Comparison of ENCODE assay signal across 8 mouse cellular contexts in the genomic region with DNA sequence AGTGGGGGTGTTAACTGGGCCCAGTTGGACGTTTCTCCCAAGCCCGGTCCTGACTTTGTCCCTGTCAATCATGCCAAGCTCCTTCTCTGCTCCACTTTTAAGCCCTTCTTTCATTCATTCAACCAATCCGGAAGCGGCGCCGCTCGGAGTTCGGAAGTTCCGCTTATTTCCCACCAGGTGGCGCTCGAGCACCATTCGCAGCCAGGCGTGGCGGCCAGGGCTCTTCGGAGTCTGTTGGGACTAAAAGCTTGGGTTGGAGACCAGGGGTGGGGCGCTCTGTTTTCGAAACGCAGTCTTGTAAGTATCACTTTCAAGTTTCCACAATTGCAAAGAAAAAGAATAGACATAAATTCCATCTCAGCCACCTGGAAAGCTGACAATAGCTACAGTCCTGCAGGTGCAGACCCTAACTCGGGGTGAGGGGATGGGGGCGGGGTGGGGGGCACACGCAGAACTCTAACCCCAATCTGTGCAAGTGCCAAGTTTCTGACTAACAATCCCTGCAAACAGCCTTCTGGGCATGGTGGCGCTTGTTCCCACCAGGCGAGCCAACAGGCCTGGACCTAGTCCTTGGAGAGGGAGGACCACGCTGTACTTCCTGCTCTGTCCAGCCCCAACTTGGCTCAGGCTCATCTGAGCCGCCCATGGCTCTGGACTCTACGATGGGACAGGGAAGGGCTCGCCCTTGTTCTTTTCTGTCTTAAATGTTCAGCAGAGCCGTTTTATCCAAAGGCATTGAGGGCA. TPM values are rescaled to one million over a fixed set of nuclear protein-coding genes. Genes with fewer than 3 reads are reported as not detected.
DNase-seq lines count a peak whose midpoint lies in the region; ATAC-seq and TF ChIP-seq lines count a peak whose summit lies in the region.

No protein-coding gene starts in this region.

- TF ChIP-seq POLR2A in heart, adult 2 months (IDR thresholded peaks at IDR 0.05; ENCODE audit: insufficient read depth, low read depth, low read length), result peak; percentile 77
- peak; percentile 19 for TF ChIP-seq POLR2A in kidney, adult 2 months (IDR thresholded peaks at IDR 0.05; ENCODE audit: low read depth, low read length)
- TF ChIP-seq POLR2A in limb, embryonic 14.5 days (IDR thresholded peaks at IDR 0.05; ENCODE audit: borderline replicate concordance, extremely low read depth, insufficient read depth, insufficient read length), result no peak

- no peaks in the 10 kb centered on the region for H3K4me1 ChIP-seq in embryonic facial prominence, embryonic 12.5 days
- H3K4me1 ChIP-seq in heart, adult 2 months (ENCODE audit: control insufficient read depth, insufficient read depth, low read length), result peaks cover 8% of the 10 kb centered on the region
- no peaks in the 10 kb centered on the region for H3K4me1 ChIP-seq in kidney, adult 2 months (ENCODE audit: control insufficient read depth, insufficient read depth, low read length)
- no peaks in the 10 kb centered on the region for H3K4me1 ChIP-seq in limb, embryonic 14.5 days (ENCODE audit: control insufficient read depth, insufficient read depth, low read length)
- no peaks in the 10 kb centered on the region for H3K4me1 ChIP-seq in midbrain, embryonic 16.5 days (ENCODE audit: control insufficient read depth, insufficient read depth, low read length)

- intact Hi-C loops in heart, adult 2 months (cut with DNase I), result loop anchor here (1.0 to 5.0 kb wide), 5 partner anchors 36 to 301 kb away; a partner anchor contains a TSS

- H3K27ac ChIP-seq in embryonic facial prominence, embryonic 12.5 days, result no peak overlapping the region
- peak overlapping the region; percentile 78 for H3K27ac ChIP-seq in heart, adult 2 months
- peak overlapping the region; percentile 51 for H3K27ac ChIP-seq in kidney, adult 2 months (ENCODE audit: insufficient read depth, low read depth, low read length)
- no peak overlapping the region for H3K27ac ChIP-seq in limb, embryonic 14.5 days (replicated peaks; ENCODE audit: low read depth, low read length)
- H3K27ac ChIP-seq in midbrain, embryonic 16.5 days (ENCODE audit: low read length), result no peak overlapping the region

- 25% methylated on average over 28 of the region's 28 CpGs for WGBS in embryonic facial prominence, embryonic 12.5 days
- WGBS in heart, adult 2 months, result 10% methylated on average over 28 of the region's 28 CpGs
- WGBS in kidney, adult 2 months, result 13% methylated on average over 28 of the region's 28 CpGs
- 22% methylated on average over 28 of the region's 28 CpGs for whole genome bisulfite sequencing in limb, embryonic 14.5 days
- WGBS in midbrain, embryonic 16.5 days, result 22% methylated on average over 28 of the region's 28 CpGs

- no peaks in the 10 kb centered on the region for H3K9me3 ChIP-seq in embryonic facial prominence, embryonic 12.5 days
- no peaks in the 10 kb centered on the region for H3K9me3 ChIP-seq in limb, embryonic 14.5 days (ENCODE audit: control insufficient read depth, low read length)
- no peaks in the 10 kb centered on the region for H3K9me3 ChIP-seq in midbrain, embryonic 16.5 days (replicated peaks; ENCODE audit: control insufficient read depth, low read length, poor library complexity, severe bottlenecking)

- no peak overlapping the region for H3K9ac ChIP-seq in embryonic facial prominence, embryonic 12.5 days
- H3K9ac ChIP-seq in heart, adult 2 months (ENCODE audit: low read depth, low read length), result peak overlapping the region; percentile 51
- H3K9ac ChIP-seq in limb, embryonic 14.5 days (ENCODE audit: low read depth, low read length, severe bottlenecking), result no peak overlapping the region
- no peak overlapping the region for H3K9ac ChIP-seq in midbrain, embryonic 16.5 days (ENCODE audit: low read depth, low read length)

- H3K4me2 ChIP-seq in embryonic facial prominence, embryonic 12.5 days (replicated peaks), result peak overlapping the region; percentile 35
- peak overlapping the region; percentile 36 for H3K4me2 ChIP-seq in limb, embryonic 14.5 days (replicated peaks; ENCODE audit: low read depth, low read length, severe bottlenecking)
- H3K4me2 ChIP-seq in midbrain, embryonic 16.5 days (ENCODE audit: low read length), result peak overlapping the region; percentile 31

- TF ChIP-seq CTCF in heart, adult 2 months (IDR thresholded peaks at IDR 0.05), result no peak; the same call in 1 of the 2 replicates
- TF ChIP-seq CTCF in kidney, adult 2 months (conservative IDR thresholded peaks at IDR 0.05; ENCODE audit: insufficient read depth, insufficient read length, low read depth, low read length), result peak; percentile 91

- peak; percentile 91 for DNase-seq in 3T3-L1 (ENCODE audit: low read depth, low spot score)
- peak; percentile 85 for DNase-seq in adrenal gland, postnatal 25 days
- peak; percentile 83 to 86 for DNase-seq in heart, adult 2 months
- peak; percentile 76 for DNase-seq in kidney, adult 2 months
- DNase-seq in limb, embryonic 14.5 days (ENCODE audit: low spot score), result peak; percentile 57
- peak; percentile 61 to 77 for DNase-seq in spleen, adult 18-20 months

- H3K27me3 ChIP-seq in embryonic facial prominence, embryonic 12.5 days, result 0 out of 2 replicates have a peak, but pooled peaks cover 2% of the 10 kb centered on the region
- no peaks in the 10 kb centered on the region for H3K27me3 ChIP-seq in heart, adult 2 months (ENCODE audit: control insufficient read depth, insufficient read depth, low read length)
- no peaks in the 10 kb centered on the region for H3K27me3 ChIP-seq in kidney, adult 2 months (replicated peaks; ENCODE audit: control insufficient read depth, insufficient read depth, low read length)
- H3K27me3 ChIP-seq in limb, embryonic 14.5 days (ENCODE audit: control insufficient read depth, insufficient read depth, low read length), result no peaks in the 10 kb centered on the region
- H3K27me3 ChIP-seq in midbrain, embryonic 16.5 days (ENCODE audit: control insufficient read depth, insufficient read depth, low read depth, low read length), result no peaks in the 10 kb centered on the region

- no peak overlapping the region for H3K4me3 ChIP-seq in embryonic facial prominence, embryonic 12.5 days
- H3K4me3 ChIP-seq in heart, adult 2 months, result peak overlapping the region; percentile 41; the same call in 1 of the 2 replicates
- H3K4me3 ChIP-seq in kidney, adult 2 months (ENCODE audit: insufficient read depth, low read depth, low read length), result peak overlapping the region; percentile 3; the same call in 1 of the 2 replicates
- H3K4me3 ChIP-seq in limb, embryonic 14.5 days (replicated peaks; ENCODE audit: low read length), result peak overlapping the region; percentile 19; the same call in 1 of the 2 replicates
- no peak overlapping the region for H3K4me3 ChIP-seq in midbrain, embryonic 16.5 days (ENCODE audit: low read depth, low read length)

- no peak for ATAC-seq in embryonic facial prominence, embryonic 12.5 days (ENCODE audit: insufficient number of reproducible peaks, insufficient read depth, low FRiP score, low TSS enrichment)
- peak; percentile 82 for ATAC-seq in limb, embryonic 14.5 days (ENCODE audit: low FRiP score, low read depth)
- peak; percentile 67 for ATAC-seq in midbrain, embryonic 16.5 days

- H3K79me2 ChIP-seq in heart, adult 2 months (replicated peaks; ENCODE audit: control insufficient read depth, insufficient read depth, low read length), result no peaks in the 10 kb centered on the region

- no peaks in the 10 kb centered on the region for H3K36me3 ChIP-seq in embryonic facial prominence, embryonic 12.5 days
- no peaks in the 10 kb centered on the region for H3K36me3 ChIP-seq in heart, adult 2 months (ENCODE audit: control insufficient read depth, insufficient read depth, low read length)
- no peaks in the 10 kb centered on the region for H3K36me3 ChIP-seq in kidney, adult 2 months (ENCODE audit: control insufficient read depth, insufficient read depth, low read length)
- H3K36me3 ChIP-seq in limb, embryonic 14.5 days (ENCODE audit: control insufficient read depth, insufficient read depth, low read length), result no peaks in the 10 kb centered on the region
- H3K36me3 ChIP-seq in midbrain, embryonic 16.5 days (ENCODE audit: control insufficient read depth, insufficient read depth, low read length), result no peaks in the 10 kb centered on the region

- TF ChIP-seq EP300 in heart, adult 2 months (IDR thresholded peaks at IDR 0.05; ENCODE audit: insufficient read depth, low read depth, low read length), result peak; percentile 80; the same call in 1 of the 2 replicates

RNA-seq across cellular contexts. Expression of a gene that starts 9.6 kb away (rescaled TPM):
- 309 and 392 TPM in 2 replicates for total RNA-seq in adrenal gland, postnatal 25 days (2021)
- 570 and 588 TPM in 2 replicates for polyA plus RNA-seq in embryonic facial prominence, embryonic 12.5 days (2016; fragmentation: Nextera tagmentation; extraction: Ambion mirVana)
- total RNA-seq in heart, adult 2 months (2021), result 100 to 1,000 TPM; 147 to 151 TPM
- polyA plus RNA-seq in heart, adult 2 months (2012; rRNA removed), result 257 and 332 TPM in 2 replicates
- polyA plus RNA-seq in kidney, adult 2 months (2012; rRNA removed), result 399 and 462 TPM in 2 replicates
- 511 and 686 TPM in 2 replicates for polyA plus RNA-seq in limb, embryonic 14.5 days (2012; rRNA removed)
- polyA plus RNA-seq in limb, embryonic 14.5 days (2014; fragmentation: Nextera tagmentation; extraction: Ambion mirVana), result 440 and 493 TPM in 2 replicates
- polyA plus RNA-seq in midbrain, embryonic 16.5 days (2015; fragmentation: Nextera tagmentation; extraction: Ambion mirVana), result 1,246 and 1,252 TPM in 2 replicates

RNA-seq across cellular contexts. Expression of a gene that starts 12.6 kb away (rescaled TPM):
- total RNA-seq in adrenal gland, postnatal 25 days (2021), result 5.1 and 7.3 TPM in 2 replicates
- polyA plus RNA-seq in embryonic facial prominence, embryonic 12.5 days (2016; fragmentation: Nextera tagmentation; extraction: Ambion mirVana), result not detected in 2 replicates
- 10 to 100 TPM in 1 of 2 experiments, 1 to 10 TPM in 1; 7.0 to 11.2 TPM for total RNA-seq in heart, adult 2 months (2021)
- polyA plus RNA-seq in heart, adult 2 months (2012; rRNA removed), result 2.1 and 4.8 TPM in 2 replicates
- polyA plus RNA-seq in kidney, adult 2 months (2012; rRNA removed), result 14.7 and 15.7 TPM in 2 replicates
- 0.42 and 0.50 TPM in 2 replicates for polyA plus RNA-seq in limb, embryonic 14.5 days (2012; rRNA removed)
- polyA plus RNA-seq in limb, embryonic 14.5 days (2014; fragmentation: Nextera tagmentation; extraction: Ambion mirVana), result not detected in 2 replicates
- polyA plus RNA-seq in midbrain, embryonic 16.5 days (2015; fragmentation: Nextera tagmentation; extraction: Ambion mirVana), result not detected in 2 replicates

Comparison
In these comparisons a context has a peak if more than half of its experiments do, and no peak if none do; other contexts are left out.
1. H3K27ac ChIP-seq: peak in heart, adult 2 months (single experiment) and kidney, adult 2 months (single experiment); none in embryonic facial prominence, embryonic 12.5 days (single experiment), limb, embryonic 14.5 days (single experiment) and midbrain, embryonic 16.5 days (single experiment).
2. H3K4me3 ChIP-seq: peak in heart, adult 2 months (single experiment), kidney, adult 2 months (single experiment) and limb, embryonic 14.5 days (single experiment); none in embryonic facial prominence, embryonic 12.5 days (single experiment) and midbrain, embryonic 16.5 days (single experiment).
3. Peak in every context shown above with its lines, with median percentiles within 50 percentile points of each other: DNase-seq and H3K4me2 ChIP-seq.